ENCODE assay signal across 14 mouse cellular contexts in the genomic region with DNA sequence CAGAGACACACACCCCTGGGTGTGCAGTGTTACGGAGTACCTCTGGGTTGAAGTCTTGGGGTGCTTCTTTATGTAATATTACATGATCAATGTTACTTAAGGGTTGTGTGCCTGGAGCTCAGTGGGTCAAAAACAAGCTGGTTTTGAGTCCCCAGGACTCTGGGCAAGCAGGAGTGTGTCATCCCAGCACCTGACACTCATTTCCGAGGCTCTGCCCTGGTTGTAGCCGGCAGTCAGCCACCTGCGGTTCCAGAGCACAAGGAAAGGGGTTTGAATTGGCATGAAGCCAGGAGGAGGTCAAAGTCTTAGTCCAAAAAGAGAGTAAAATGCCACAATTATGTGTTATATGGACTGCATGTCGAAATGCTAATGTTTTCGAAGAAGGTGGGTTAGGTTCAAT.
A peak's percentile ranks its signal among the peaks of the same experiment; 100 is the strongest.
DNase-seq lines count a peak whose midpoint lies in the region; ATAC-seq and TF ChIP-seq lines count a peak whose summit lies in the region.
"Had no signal": no experiment of that assay in that cellular context is flagged by ENCODE, and none has a peak within 500 bp of the region (broad histone marks: within the 10 kb centered on the region; RNA-seq: fewer than 3 reads in every experiment).

No protein-coding gene starts in this region.

- intact Hi-C loops in heart, adult 2 months (cut with DNase I), result loop anchor here (5.0 kb wide), 1 partner anchor 103 kb away; no protein-coding TSS in a partner anchor

- peak overlapping the region; percentile 68 for H3K27ac ChIP-seq in forebrain, embryonic 10.5 days
- no peak overlapping the region for H3K27ac ChIP-seq in forebrain, embryonic 14.5 days (ENCODE audit: low read depth, low read length)
- 0 out of 2 replicates have a peak overlapping the region, but pooled peaks have one; percentile 24 for H3K27ac ChIP-seq in hindbrain, embryonic 16.5 days (ENCODE audit: low read depth, low read length)
- H3K27ac ChIP-seq in midbrain, embryonic 14.5 days (replicated peaks; ENCODE audit: low read depth, low read length), result no peak overlapping the region; the same call in 1 of the 2 replicates
- no peak overlapping the region for H3K27ac ChIP-seq in heart, adult 2 months
- H3K27ac ChIP-seq: kidney, embryonic 15.5 days; layer of hippocampus, adult 2 months; liver, embryonic 13.5 days had no signal

- peaks cover 20% of the 10 kb centered on the region for H3K36me3 ChIP-seq in forebrain, embryonic 10.5 days (replicated peaks)
- no peaks in the 10 kb centered on the region for H3K36me3 ChIP-seq in forebrain, embryonic 14.5 days (ENCODE audit: control insufficient read depth, insufficient read depth, low read length)
- no peaks in the 10 kb centered on the region for H3K36me3 ChIP-seq in hindbrain, embryonic 16.5 days (ENCODE audit: control insufficient read depth, insufficient read depth, low read length)
- H3K36me3 ChIP-seq in midbrain, embryonic 14.5 days (ENCODE audit: control insufficient read depth, insufficient read depth, low read length), result no peaks in the 10 kb centered on the region
- no peaks in the 10 kb centered on the region for H3K36me3 ChIP-seq in heart, adult 2 months (ENCODE audit: control insufficient read depth, insufficient read depth, low read length)

- TF ChIP-seq CTCF in heart, adult 2 months (IDR thresholded peaks at IDR 0.05), result no peak

- no peak for DNase-seq in forebrain, embryonic 10.5 days (ENCODE audit: extremely low spot score, low spot score)
- DNase-seq in forebrain, embryonic 14.5 days (ENCODE audit: low spot score), result no peak
- peak; percentile 44 for DNase-seq in R1 (ENCODE audit: low read depth, low spot score)
- DNase-seq in midbrain, embryonic 14.5 days, result peak; percentile 31
- DNase-seq in heart, adult 2 months, result no peak
- DNase-seq in layer of hippocampus, adult 11-12 months (ENCODE audit: low spot score), result no peak
- DNase-seq in layer of hippocampus, postnatal 36 days, result no peak
- DNase-seq: cerebellum, adult 11 months; liver, embryonic 13.5 days; thymus, postnatal 25 days had no signal

- no peak for ATAC-seq in forebrain, embryonic 14.5 days
- ATAC-seq in hindbrain, embryonic 16.5 days, result no peak
- no peak for ATAC-seq in midbrain, embryonic 14.5 days (ENCODE audit: low FRiP score, low TSS enrichment)

- no peak overlapping the region for H3K4me3 ChIP-seq in forebrain, embryonic 10.5 days
- H3K4me3 ChIP-seq in forebrain, embryonic 14.5 days (ENCODE audit: low read depth, low read length), result no peak overlapping the region
- no peak overlapping the region for H3K4me3 ChIP-seq in hindbrain, embryonic 16.5 days (ENCODE audit: low read length)
- H3K4me3 ChIP-seq in midbrain, embryonic 14.5 days (replicated peaks; ENCODE audit: low read depth, low read length), result no peak overlapping the region
- no peak overlapping the region for H3K4me3 ChIP-seq in heart, adult 2 months
- H3K4me3 ChIP-seq: kidney, embryonic 15.5 days; layer of hippocampus, adult 2 months; liver, embryonic 13.5 days; neural tube, embryonic 13.5 days had no signal

- no peaks in the 10 kb centered on the region for H3K9me3 ChIP-seq in forebrain, embryonic 10.5 days
- no peaks in the 10 kb centered on the region for H3K9me3 ChIP-seq in forebrain, embryonic 14.5 days (replicated peaks; ENCODE audit: control insufficient read depth, low read length)
- H3K9me3 ChIP-seq in hindbrain, embryonic 16.5 days (ENCODE audit: control insufficient read depth, low read length), result no peaks in the 10 kb centered on the region
- no peaks in the 10 kb centered on the region for H3K9me3 ChIP-seq in midbrain, embryonic 14.5 days (ENCODE audit: control insufficient read depth, low read length)
- H3K9me3 ChIP-seq: kidney, embryonic 15.5 days; liver, embryonic 13.5 days; neural tube, embryonic 13.5 days had no signal

- no peak overlapping the region for H3K9ac ChIP-seq in forebrain, embryonic 14.5 days (ENCODE audit: low read length)
- H3K9ac ChIP-seq in hindbrain, embryonic 16.5 days (ENCODE audit: low read depth, low read length), result no peak overlapping the region
- H3K9ac ChIP-seq in midbrain, embryonic 14.5 days (replicated peaks; ENCODE audit: low read length), result no peak overlapping the region
- no peak overlapping the region for H3K9ac ChIP-seq in heart, adult 2 months (ENCODE audit: low read depth, low read length)
- H3K9ac ChIP-seq: kidney, embryonic 15.5 days; liver, embryonic 13.5 days; neural tube, embryonic 13.5 days had no signal

- TF ChIP-seq POLR2A in heart, adult 2 months (IDR thresholded peaks at IDR 0.05; ENCODE audit: insufficient read depth, low read depth, low read length), result no peak

- no peak for TF ChIP-seq EP300 in heart, adult 2 months (IDR thresholded peaks at IDR 0.05; ENCODE audit: insufficient read depth, low read depth, low read length)

- peaks cover 38% of the 10 kb centered on the region for H3K4me1 ChIP-seq in forebrain, embryonic 10.5 days
- H3K4me1 ChIP-seq in forebrain, embryonic 14.5 days (ENCODE audit: control insufficient read depth, insufficient read depth, low read length), result 0 out of 2 replicates have a peak, but pooled peaks cover 3% of the 10 kb centered on the region
- peaks cover 6% of the 10 kb centered on the region for H3K4me1 ChIP-seq in hindbrain, embryonic 16.5 days (ENCODE audit: control insufficient read depth, insufficient read depth, low read depth, low read length)
- no peaks in the 10 kb centered on the region for H3K4me1 ChIP-seq in midbrain, embryonic 14.5 days (ENCODE audit: control insufficient read depth, insufficient read depth, low read length)
- H3K4me1 ChIP-seq in heart, adult 2 months (ENCODE audit: control insufficient read depth, insufficient read depth, low read length), result no peaks in the 10 kb centered on the region; the same call in 1 of the 2 replicates
- H3K4me1 ChIP-seq: liver, embryonic 13.5 days had no signal

- H3K27me3 ChIP-seq in forebrain, embryonic 10.5 days (ENCODE audit: poor library complexity, severe bottlenecking), result no peaks in the 10 kb centered on the region
- H3K27me3 ChIP-seq in forebrain, embryonic 14.5 days (replicated peaks; ENCODE audit: control insufficient read depth, insufficient read depth, low read length), result no peaks in the 10 kb centered on the region
- H3K27me3 ChIP-seq in hindbrain, embryonic 16.5 days (replicated peaks; ENCODE audit: control insufficient read depth, insufficient read depth, low read length), result no peaks in the 10 kb centered on the region
- no peaks in the 10 kb centered on the region for H3K27me3 ChIP-seq in midbrain, embryonic 14.5 days (ENCODE audit: control insufficient read depth, insufficient read depth, low read length)
- H3K27me3 ChIP-seq in heart, adult 2 months (ENCODE audit: control insufficient read depth, insufficient read depth, low read length), result no peaks in the 10 kb centered on the region
- H3K27me3 ChIP-seq: kidney, embryonic 15.5 days; liver, embryonic 13.5 days; neural tube, embryonic 13.5 days had no signal

- H3K79me2 ChIP-seq in heart, adult 2 months (replicated peaks; ENCODE audit: control insufficient read depth, insufficient read depth, low read length), result no peaks in the 10 kb centered on the region

- no peak overlapping the region for H3K4me2 ChIP-seq in forebrain, embryonic 14.5 days (ENCODE audit: low read length)
- no peak overlapping the region for H3K4me2 ChIP-seq in hindbrain, embryonic 16.5 days (ENCODE audit: low read length)
- no peak overlapping the region for H3K4me2 ChIP-seq in midbrain, embryonic 14.5 days (ENCODE audit: low read length)
- H3K4me2 ChIP-seq: kidney, embryonic 15.5 days; liver, embryonic 13.5 days; neural tube, embryonic 13.5 days had no signal

- WGBS in forebrain, embryonic 10.5 days, result 79% methylated on average over 6 of the region's 6 CpGs
- 63% methylated on average over 6 of the region's 6 CpGs for WGBS in forebrain, embryonic 14.5 days
- 74% methylated on average over 6 of the region's 6 CpGs for WGBS in hindbrain, embryonic 16.5 days
- 74% methylated on average over 6 of the region's 6 CpGs for WGBS in midbrain, embryonic 14.5 days
- WGBS in heart, adult 2 months, result 72% methylated on average over 6 of the region's 6 CpGs

Comparison
In these comparisons a context has a peak if more than half of its experiments do, and no peak if none do; other contexts are left out.
1. H3K27ac ChIP-seq: peak in forebrain, embryonic 10.5 days (single experiment) and hindbrain, embryonic 16.5 days (single experiment); none in forebrain, embryonic 14.5 days (single experiment), midbrain, embryonic 14.5 days (single experiment) and heart, adult 2 months (single experiment).
2. DNase-seq: peak in R1 (single experiment) and midbrain, embryonic 14.5 days (single experiment); none in forebrain, embryonic 10.5 days (single experiment), forebrain, embryonic 14.5 days (single experiment), heart, adult 2 months (0 of 2), layer of hippocampus, adult 11-12 months (single experiment) and layer of hippocampus, postnatal 36 days (0 of 2).